Mouse (Mus musculus): ENCODE data around the gene Grik3.

Gene Grik3

DNA sequence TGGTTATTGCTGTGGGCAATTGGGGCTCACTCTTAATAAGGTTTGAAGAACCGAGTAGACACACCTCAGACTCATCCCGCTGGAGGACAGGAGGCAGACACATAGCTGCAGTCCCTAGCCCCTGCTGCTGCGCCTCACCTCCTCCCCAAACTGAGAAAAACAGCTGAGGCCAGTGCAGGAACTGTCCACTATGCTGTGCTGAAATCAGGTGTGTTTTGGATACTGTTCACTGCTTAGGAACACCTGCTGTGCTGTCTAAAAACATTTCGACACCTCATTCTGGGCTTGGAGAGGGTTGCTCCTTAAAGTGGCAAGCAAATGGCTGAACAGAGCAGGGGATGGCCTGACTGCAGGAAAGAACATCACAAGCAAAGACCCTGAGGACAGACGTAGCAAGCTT lies 57.7 kb downstream of the Grik3 start:
- DNase-seq, result no peak

GRCm38 (mm10) chr4:125553754-125554153 lies 63.3 kb downstream of the Grik3 start:
- no peak for DNase-seq

- peak; percentile 23 to 32 for DNase-seq
These were observed 66.2 kb downstream of the Grik3 start for GRCm38 (mm10) chr4:125556405-125557308.

DNA sequence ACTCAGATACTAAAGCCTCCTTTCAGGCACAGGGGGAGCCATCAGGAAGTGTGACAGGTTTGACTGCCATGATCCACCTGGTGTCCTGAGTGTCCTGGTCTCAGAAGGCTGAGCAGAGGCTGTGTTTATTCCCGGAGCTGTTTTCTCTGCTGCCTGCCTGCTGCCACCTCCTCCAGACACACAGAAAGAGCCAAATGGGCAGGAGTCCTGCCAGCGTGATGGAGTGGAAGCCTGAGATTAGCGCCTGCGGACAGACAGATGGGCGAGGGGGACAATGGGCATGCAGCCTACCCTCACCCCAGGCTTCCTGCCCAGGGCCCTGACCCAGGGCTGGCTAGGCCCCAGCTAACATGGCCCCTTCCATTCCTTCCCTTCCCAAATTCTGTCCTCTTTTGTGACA lies 69.1 kb downstream of the Grik3 start:
- peak; percentile 62 to 64 for DNase-seq

GRCm38 (mm10) chr4:125560806-125561205 lies 70.3 kb downstream of the Grik3 start:
- DNase-seq, result no peak

DNA sequence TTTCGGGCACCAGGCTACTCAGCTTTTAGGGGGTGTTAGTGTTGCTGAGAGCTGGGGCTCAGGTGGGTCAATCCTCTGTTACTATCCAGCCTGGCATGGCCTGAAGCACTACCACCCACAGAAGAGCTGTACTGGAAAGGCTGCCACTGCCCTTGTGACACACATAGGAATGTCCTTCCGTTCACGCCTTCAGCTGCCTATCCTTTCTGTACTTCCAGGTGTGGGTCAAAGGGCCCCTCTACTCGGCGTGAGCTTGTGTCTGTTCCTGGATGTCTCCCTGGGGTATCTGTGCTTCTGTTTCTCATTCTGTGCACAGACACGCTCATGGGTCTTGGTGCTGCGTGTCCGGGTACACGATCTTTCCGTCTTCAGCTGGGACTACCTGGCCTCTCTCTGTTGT lies 73.1 kb downstream of the Grik3 start:
- DNase-seq, result no peak

GRCm38 (mm10) chr4:125564008-125564710 lies 73.7 kb downstream of the Grik3 start:
- DNase-seq, result no peak

GRCm38 (mm10) chr4:125565711-125566439 lies 75.4 kb downstream of the Grik3 start:
- DNase-seq, result peak in 1 of 2 experiments; percentile 20

GRCm38 (mm10) chr4:125568210-125568609 lies 77.7 kb downstream of the Grik3 start:
- DNase-seq, result no peak

- DNase-seq, result no peak
These were observed 81.3 kb downstream of the Grik3 start for GRCm38 (mm10) chr4:125571651-125572311.

DNA sequence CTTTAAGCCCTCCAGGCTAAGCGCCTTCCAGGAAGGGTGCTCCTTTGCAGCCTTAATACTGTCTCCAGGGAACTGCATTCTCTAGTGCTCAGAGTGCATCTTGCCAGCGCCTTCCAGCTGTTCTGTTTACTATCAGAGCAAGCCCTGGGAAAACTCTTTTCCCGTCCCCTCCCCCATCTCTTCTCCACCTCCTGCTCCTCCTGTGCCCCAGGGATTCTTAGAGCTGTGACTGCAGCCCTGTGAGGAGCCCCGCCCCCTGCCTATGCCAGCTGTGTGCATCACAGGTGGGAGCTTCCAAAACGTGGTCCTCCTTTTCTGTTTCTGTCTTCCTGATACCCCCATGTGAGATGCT lies 81.8 kb downstream of the Grik3 start:
- DNase-seq, result no peak

DNA sequence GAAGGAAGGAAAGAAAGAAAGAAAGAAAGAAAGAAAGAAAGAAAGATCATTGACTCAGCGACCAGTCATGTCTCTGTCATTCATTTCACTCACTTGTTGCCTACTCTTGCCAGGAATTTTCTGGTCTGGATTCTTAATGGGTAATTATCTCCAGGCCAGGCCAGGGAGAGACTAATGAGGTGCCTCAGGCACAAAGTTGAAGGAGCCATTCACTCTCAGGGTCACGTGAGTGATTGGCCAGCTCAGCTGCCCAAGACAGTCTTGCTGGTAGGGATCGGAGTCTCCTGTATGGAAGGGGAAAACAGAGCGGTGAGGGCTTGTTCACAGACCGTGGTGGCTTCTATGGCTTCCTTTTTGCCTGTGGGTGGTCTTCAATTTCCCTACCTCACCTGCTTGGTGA lies 82.5 kb downstream of the Grik3 start:
- no peak for DNase-seq

GRCm38 (mm10) chr4:125573951-125574675 lies 83.6 kb downstream of the Grik3 start:
- DNase-seq, result no peak

DNA sequence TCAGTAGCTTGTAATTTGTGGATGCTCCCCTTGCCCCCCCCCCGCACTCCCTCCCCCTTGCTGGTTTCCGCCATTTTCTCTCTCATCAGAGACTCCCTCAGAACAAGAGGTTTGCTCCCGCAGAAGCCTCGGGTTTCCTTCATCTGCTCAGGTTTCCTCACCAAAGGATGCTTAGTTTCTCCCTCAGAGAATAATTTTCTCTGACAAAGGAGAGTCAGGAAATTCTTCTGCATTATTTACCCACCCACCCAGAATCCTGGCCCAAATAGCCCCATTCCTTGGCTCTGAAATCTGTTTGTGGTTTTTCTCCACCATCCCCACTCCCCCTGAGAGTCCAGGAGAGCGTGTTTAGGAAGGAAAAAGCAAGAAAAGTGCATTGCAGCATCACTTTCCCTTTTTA lies 89.8 kb downstream of the Grik3 start:
- DNase-seq, result no peak

GRCm38 (mm10) chr4:125583272-125583671 lies 92.8 kb downstream of the Grik3 start:
- DNase-seq, result no peak

DNA sequence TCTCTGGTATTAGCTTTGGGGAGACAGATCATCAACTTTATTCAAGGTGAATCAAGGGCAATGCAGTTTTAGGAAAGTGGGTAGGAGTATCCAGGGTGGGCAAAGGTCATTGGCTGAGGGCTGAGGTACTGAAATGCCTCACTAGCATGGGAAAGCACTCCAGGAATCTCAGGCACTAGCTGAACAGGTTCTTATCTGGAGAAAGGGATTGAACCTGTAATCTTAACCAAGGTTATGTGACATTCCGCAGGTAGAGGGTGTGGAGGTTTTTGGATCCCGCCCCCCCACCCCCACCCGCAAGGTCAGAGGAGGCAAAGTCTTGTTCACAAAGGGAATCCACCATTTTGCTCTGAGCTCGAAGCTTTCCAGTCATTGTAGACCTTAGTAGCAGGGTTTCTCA lies 93.4 kb downstream of the Grik3 start:
- DNase-seq, result no peak

GRCm38 (mm10) chr4:125584676-125585075 lies 94.2 kb downstream of the Grik3 start:
- no peak for DNase-seq

- no peak for DNase-seq
These were observed 97.1 kb downstream of the Grik3 start for GRCm38 (mm10) chr4:125587577-125587976.

GRCm38 (mm10) chr4:125590241-125590919 lies 99.9 kb downstream of the Grik3 start:
- DNase-seq, result no peak

- no peak for DNase-seq
These were observed 102.2 kb downstream of the Grik3 start for GRCm38 (mm10) chr4:125592663-125593062.

- no peak for DNase-seq
These were observed 104.5 kb downstream of the Grik3 start for GRCm38 (mm10) chr4:125595011-125595410.

DNA sequence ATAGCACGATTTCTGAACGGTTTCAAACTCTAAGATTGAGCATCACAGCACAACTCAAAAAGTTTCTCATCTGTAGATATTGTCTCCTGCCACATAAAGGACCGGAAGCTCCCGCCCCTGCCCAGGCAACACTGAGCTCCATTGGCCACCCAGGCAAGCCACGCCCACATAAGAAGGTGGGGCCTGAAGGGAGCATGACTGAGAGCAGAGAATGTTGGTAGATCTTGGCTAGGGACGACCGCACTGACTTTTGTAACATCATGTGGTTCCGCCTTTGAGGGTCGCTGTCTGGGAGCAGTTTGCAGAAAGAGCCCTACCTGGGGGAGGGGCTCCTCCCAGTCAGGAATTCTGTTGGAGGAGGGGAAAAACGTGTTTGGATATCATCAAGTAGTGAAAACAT lies 108.2 kb downstream of the Grik3 start:
- no peak for DNase-seq
